Mouse (Mus musculus) right cerebral cortex, adult 2 months (tissue): ENCODE results near the gene Bcas2.
"Not testable (repeated sequence)": the region's sequence is repeated elsewhere in the genome, so short reads cannot be mapped to it uniquely, and the experiment has no call there.

Source experiments
- DNase-seq, 2 experiments: peaks; one replicate each; pipeline ENCODE4 v3.0.0; 2021 to 2022; ENCODE audit warnings: low spot score in 2 of 2

The Bcas2 gene

GRCm38 (mm10) chr3:103214593-103215285, 43.3 kb downstream of the Bcas2 start:
- no peak for DNase-seq

GRCm38 (mm10) chr3:103215399-103215798, 43.9 kb downstream of the Bcas2 start:
- DNase-seq = not testable (repeated sequence)

GRCm38 (mm10) chr3:103221435-103221834, 50.0 kb downstream of the Bcas2 start:
- peak in 1 of 2 experiments; percentile 4 for DNase-seq

- DNase-seq = no peak
Measured at GRCm38 (mm10) chr3:103223752-103224151, 52.3 kb downstream of the Bcas2 start.

GRCm38 (mm10) chr3:103224231-103224765, 52.8 kb downstream of the Bcas2 start:
- no peak for DNase-seq

- DNase-seq = no peak
Measured at GRCm38 (mm10) chr3:103227729-103228128, 56.3 kb downstream of the Bcas2 start.
